Mouse (Mus musculus) embryonic facial prominence, embryonic 13.5 days (tissue): ENCODE results near the gene Kcnk5. TPM values are rescaled to one million over a fixed set of nuclear protein-coding genes. Genes with fewer than 3 reads are reported as not detected.

Source experiments
- ATAC-seq: fragments of 200-750 bp; cut with Nextera tagmentation; 2 replicates; pipeline ENCODE4 v1.8.0; 2017; ENCODE audit warnings: low read depth; ENCODE audit not compliant: insufficient number of reproducible peaks, insufficient read depth, low FRiP score, low TSS enrichment
- H3K27ac ChIP-seq: fragments of 300-500 bp; sonication (generic); 2 replicates; pipeline ENCODE4 v1.5.1; 2015; ENCODE audit warnings: moderate library complexity, mild to moderate bottlenecking, inconsistent platforms
- H3K27me3 ChIP-seq: fragments of 300-500 bp; sonication (generic); 2 replicates; pipeline ENCODE4 v1.6.1; 2015; ENCODE audit warnings: mild to moderate bottlenecking, inconsistent platforms
- H3K36me3 ChIP-seq: fragments of 300-500 bp; sonication (generic); 2 replicates; pipeline ENCODE4 v1.6.1; 2015; ENCODE audit warnings: mild to moderate bottlenecking, inconsistent platforms
- H3K4me1 ChIP-seq: fragments of 300-500 bp; sonication (generic); 2 replicates; pipeline ENCODE4 v1.6.1; 2015; ENCODE audit warnings: inconsistent platforms
- H3K4me2 ChIP-seq: fragments of 300-500 bp; sonication (generic); 2 replicates; pipeline ENCODE4 v1.6.1; 2015; ENCODE audit warnings: moderate library complexity, mild to moderate bottlenecking, inconsistent platforms
- H3K4me3 ChIP-seq: fragments of 300-500 bp; sonication (generic); 2 replicates; pipeline ENCODE4 v1.5.1; 2015; ENCODE audit warnings: mild to moderate bottlenecking, inconsistent platforms
- H3K9ac ChIP-seq: fragments of 300-500 bp; sonication (generic); 2 replicates; pipeline ENCODE4 v1.6.1; 2015; ENCODE audit warnings: mild to moderate bottlenecking, inconsistent platforms
- H3K9me3 ChIP-seq: fragments of 300-500 bp; sonication (generic); 2 replicates; pipeline ENCODE4 v1.6.1; 2016; ENCODE audit warnings: inconsistent platforms
- WGBS: fragments of 180-500 bp; shearing (Covaris S2); methylation state at CpG from one replicate; pipeline ENCODE4 v1.1.7; 2015; ENCODE audit warnings: mixed read lengths; 5-methylcytosine and 5-hydroxymethylcytosine counted together
- polyA plus RNA-seq: library from polyadenylated mRNA; unstranded; fragments of >200 nt; fragmentation: Nextera tagmentation; extraction: Ambion mirVana; gene quantifications from 2 replicates; pipeline ENCODE4 v1.2.1, GENCODE M21; 2015

Gene Kcnk5
- polyA plus RNA-seq, 1 experiment from 2014 or later = 4.9 TPM

- Histone ChIP-seq H3K9ac (no peak overlapping the region), H3K9me3 (no peaks in the 10 kb centered on the region), H3K4me2 (no peak overlapping the region), H3K36me3 (no peaks in the 10 kb centered on the region), H3K4me3 (no peak overlapping the region), H3K4me1 (no peaks in the 10 kb centered on the region), H3K27ac (no peak overlapping the region), H3K27me3 (no peaks in the 10 kb centered on the region)
- ATAC-seq = no peak
- WGBS = 44% methylated on average over 1 of the region's 1 CpGs
Measured at GRCm38 (mm10) chr14:20110945-20111344, 70.7 kb downstream of the Kcnk5 start.

GRCm38 (mm10) chr14:20106271-20106670 lies 75.3 kb downstream of the Kcnk5 start:
- Histone ChIP-seq H3K36me3 (no peaks in the 10 kb centered on the region), H3K9ac (no peak overlapping the region), H3K4me2 (no peak overlapping the region), H3K4me3 (no peak overlapping the region), H3K27me3 (no peaks in the 10 kb centered on the region), H3K27ac (no peak overlapping the region), H3K9me3 (no peaks in the 10 kb centered on the region), H3K4me1 (no peaks in the 10 kb centered on the region; the same call in 1 of the 2 replicates)
- no peak for ATAC-seq
- 81% methylated on average over 6 of the region's 6 CpGs for WGBS

DNA sequence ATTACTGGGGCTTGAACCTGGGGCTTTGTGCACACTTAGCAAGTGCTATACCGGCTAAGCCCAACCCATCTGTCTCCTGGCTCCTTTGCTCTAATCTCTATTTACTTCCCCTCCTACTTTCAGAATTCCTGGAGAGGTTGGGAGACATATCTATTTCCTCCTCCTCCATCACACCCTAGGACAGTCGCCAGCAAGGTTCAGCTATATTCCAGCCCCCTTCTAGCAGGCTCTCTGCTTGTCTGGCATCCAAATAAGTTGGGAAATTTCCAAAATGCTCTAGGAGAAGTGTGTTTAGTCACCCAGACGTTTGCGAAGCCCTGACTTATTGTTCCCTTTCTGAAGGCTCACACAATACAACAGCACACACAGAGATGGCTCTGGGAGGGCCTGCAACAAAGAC lies 78.4 kb downstream of the Kcnk5 start:
- no peak for ATAC-seq
- Histone ChIP-seq H3K4me1 (no peaks in the 10 kb centered on the region; the same call in 1 of the 2 replicates), H3K27ac (no peak overlapping the region), H3K9ac (no peak overlapping the region), H3K27me3 (no peaks in the 10 kb centered on the region), H3K4me2 (no peak overlapping the region), H3K9me3 (no peaks in the 10 kb centered on the region), H3K4me3 (no peak overlapping the region), H3K36me3 (no peaks in the 10 kb centered on the region)
- WGBS = 65% methylated on average over 4 of the region's 4 CpGs

DNA sequence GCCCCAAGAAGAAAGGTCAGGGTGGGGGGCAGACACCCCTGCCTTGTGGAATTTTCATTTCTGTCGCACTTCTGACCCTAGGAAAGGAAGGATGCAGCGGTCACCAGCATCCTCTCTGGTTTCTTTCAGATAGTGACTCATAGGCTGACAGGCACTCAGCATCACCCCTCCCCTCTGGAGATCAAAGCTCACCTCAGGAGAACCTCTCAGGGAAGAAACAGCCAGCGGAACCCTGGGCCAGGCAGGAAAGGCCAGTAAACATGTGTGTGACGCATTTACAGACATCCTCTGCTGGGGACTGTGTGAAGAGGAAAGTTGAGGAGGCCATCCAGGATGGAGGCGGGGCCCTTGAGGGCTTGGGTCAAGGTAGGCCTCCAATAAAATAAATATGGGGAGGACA lies 83.5 kb downstream of the Kcnk5 start:
- 58% methylated on average over 5 of the region's 5 CpGs for WGBS
- no peak overlapping the region for H3K27ac ChIP-seq

DNA sequence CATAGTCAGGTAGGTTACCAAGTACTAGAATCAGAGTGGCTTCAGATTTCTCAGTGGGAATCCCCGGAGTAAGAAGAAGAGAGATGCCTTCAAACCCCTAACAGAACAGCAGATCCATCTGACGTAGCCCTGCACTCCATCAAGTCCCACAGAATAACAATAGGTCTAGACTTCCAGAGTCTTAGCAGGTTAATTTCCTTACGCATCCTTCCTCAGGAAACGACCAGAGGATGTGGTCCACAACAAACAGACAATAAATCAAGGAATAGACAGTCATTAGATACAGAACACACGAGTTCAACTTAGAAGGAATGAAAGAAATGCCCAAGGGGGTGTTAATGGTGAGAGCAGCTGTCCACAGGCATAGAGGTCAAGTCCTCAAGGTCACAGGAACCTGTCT lies 86.7 kb downstream of the Kcnk5 start:
- no peak overlapping the region for H3K4me2 ChIP-seq
- no peak overlapping the region for H3K9ac ChIP-seq
- no peak for ATAC-seq
- no peaks in the 10 kb centered on the region for H3K36me3 ChIP-seq
- H3K4me1 ChIP-seq = no peaks in the 10 kb centered on the region
- 64% methylated on average over 5 of the region's 5 CpGs for WGBS
- no peak overlapping the region for H3K4me3 ChIP-seq
- no peak overlapping the region for H3K27ac ChIP-seq
- no peaks in the 10 kb centered on the region for H3K27me3 ChIP-seq
- H3K9me3 ChIP-seq = no peaks in the 10 kb centered on the region

More for the DNA sequence above, 83.5 kb downstream of the Kcnk5 start:
- no peaks in the 10 kb centered on the region for H3K36me3 ChIP-seq
- H3K4me1 ChIP-seq = no peaks in the 10 kb centered on the region; the same call in 1 of the 2 replicates
- no peak overlapping the region for H3K4me3 ChIP-seq
- no peak overlapping the region for H3K9ac ChIP-seq
- no peak for ATAC-seq
- H3K4me2 ChIP-seq = no peak overlapping the region
- H3K9me3 ChIP-seq = no peaks in the 10 kb centered on the region
- no peaks in the 10 kb centered on the region for H3K27me3 ChIP-seq

DNA sequence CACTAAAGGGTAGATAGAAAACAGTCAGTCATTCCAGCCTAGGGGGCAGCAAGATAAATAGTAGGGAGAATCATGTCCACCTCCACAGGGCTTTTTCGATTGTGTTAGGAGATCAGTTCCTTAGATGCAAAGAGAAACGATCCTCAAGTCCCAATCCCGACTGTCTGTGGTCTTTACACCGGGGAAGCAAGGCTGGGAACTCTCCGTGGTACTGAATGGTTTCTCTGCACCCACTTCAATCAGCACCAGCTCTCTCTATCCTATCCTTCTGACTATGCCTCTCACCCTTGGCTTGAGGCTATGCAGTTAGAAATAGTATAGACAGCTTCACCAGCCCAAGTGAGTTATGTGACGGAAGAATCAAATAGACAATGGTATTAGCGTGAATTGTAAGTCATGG lies 88.1 kb downstream of the Kcnk5 start:
- no peak overlapping the region for H3K27ac ChIP-seq
- no peak for ATAC-seq
- no peak overlapping the region for H3K9ac ChIP-seq
- no peaks in the 10 kb centered on the region for H3K36me3 ChIP-seq
- no peaks in the 10 kb centered on the region for H3K27me3 ChIP-seq
- H3K4me1 ChIP-seq = no peaks in the 10 kb centered on the region
- H3K4me3 ChIP-seq = no peak overlapping the region
- H3K4me2 ChIP-seq = no peak overlapping the region
- WGBS = 19% methylated on average over 7 of the region's 7 CpGs
- no peaks in the 10 kb centered on the region for H3K9me3 ChIP-seq

Other genes with a start within 250 kb of the Kcnk5 start
- 63.0 and 71.4 TPM in 2 replicates for gene Gng2, start 204.2 kb downstream of the Kcnk5 start, polyA plus RNA-seq
- 12.0 and 18.7 TPM in 2 replicates for gene Saysd1, start 43.3 kb downstream of the Kcnk5 start, polyA plus RNA-seq
- gene Kcnk16, start 87.4 kb upstream of the Kcnk5 start, polyA plus RNA-seq = not detected in 2 replicates
- gene Nudt13, start 112.9 kb upstream of the Kcnk5 start, polyA plus RNA-seq = 21.4 and 21.5 TPM in 2 replicates
- 56.3 and 57.5 TPM in 2 replicates for gene Ecd, start 166.3 kb upstream of the Kcnk5 start, polyA plus RNA-seq
- 40.8 and 42.0 TPM in 2 replicates for gene Fam149b, start 166.4 kb upstream of the Kcnk5 start, polyA plus RNA-seq
- 239 and 265 TPM in 2 replicates for gene Dnajc9, start 207.1 kb upstream of the Kcnk5 start, polyA plus RNA-seq
- 87.1 and 94.8 TPM in 2 replicates for gene Mrps16, start 211.8 kb upstream of the Kcnk5 start, polyA plus RNA-seq